Mouse (Mus musculus): Measurements from ENCODE around the gene Tra2a.

Tra2a gene

DNA sequence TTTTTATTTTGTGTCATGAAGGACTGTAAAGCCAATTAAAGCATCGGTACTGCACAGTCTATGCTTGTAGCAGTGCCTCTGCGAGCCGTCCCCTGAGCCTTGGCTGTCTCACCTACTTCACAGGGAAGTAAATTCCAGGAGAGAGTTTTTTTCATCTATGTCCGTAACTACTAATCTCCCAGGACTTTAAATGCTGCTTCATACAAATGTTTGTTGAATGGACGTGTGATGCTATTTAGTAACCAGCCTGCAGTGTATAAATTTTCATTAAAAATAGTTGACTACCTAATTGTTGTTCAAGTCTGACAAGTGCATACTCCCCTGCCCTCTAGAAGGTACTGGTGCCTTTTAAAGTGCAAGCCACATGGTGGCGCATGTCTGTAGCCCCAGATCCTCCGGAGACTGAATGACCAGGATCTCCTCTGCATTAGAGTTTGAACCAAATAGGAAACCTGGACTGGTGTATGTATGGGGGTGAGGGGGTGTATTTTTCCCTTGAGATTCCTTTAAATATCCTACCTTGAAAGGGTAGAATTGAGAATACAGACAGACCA lies 35.6 kb downstream of the Tra2a start:
- peak; percentile 26 for DNase-seq

DNA sequence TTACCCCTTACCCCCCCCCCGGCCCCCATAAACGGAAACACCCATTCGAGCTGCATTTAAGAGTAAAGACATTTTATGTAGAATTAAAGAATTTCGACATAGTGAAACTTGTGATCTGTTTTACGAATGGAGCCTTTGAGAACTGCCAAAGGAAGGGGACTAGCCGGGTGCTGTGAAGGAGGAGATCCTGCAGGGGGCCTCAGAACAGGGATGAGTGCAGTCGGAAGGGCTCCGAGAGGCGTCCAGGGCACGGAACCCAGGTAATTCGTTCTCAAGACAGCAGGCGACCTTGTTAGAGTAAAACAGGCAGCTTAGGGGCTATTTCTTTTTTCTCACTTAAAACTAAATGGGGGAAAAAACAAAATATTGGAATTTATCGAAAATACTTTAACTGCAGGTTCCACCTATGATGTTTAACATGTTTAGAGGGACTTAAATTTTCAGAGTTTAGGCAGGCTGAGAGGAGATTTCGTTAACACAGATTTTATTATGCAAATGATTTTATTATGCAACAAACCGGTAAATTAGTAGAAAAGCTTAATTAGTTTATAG lies 36.6 kb downstream of the Tra2a start:
- no peak for DNase-seq

DNA sequence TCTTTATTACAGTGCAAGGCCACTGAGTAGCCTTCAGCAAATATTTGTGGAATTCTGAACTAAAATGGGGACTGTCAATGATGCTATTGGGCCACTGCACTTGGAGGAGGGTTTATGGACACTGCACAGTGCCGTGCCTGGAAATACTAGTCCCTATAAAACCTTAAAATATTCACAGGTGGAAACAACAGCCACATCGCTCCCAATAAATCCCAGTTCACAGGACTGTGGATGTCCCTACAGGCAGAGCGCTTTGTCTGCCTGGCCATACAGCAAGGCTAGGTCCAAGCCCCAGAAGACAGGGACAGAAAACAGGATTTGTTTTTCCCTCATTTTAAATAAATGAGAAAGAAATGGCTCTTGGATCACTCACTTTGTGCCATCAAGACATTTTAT lies 38.1 kb downstream of the Tra2a start:
- DNase-seq: no peak

DNA sequence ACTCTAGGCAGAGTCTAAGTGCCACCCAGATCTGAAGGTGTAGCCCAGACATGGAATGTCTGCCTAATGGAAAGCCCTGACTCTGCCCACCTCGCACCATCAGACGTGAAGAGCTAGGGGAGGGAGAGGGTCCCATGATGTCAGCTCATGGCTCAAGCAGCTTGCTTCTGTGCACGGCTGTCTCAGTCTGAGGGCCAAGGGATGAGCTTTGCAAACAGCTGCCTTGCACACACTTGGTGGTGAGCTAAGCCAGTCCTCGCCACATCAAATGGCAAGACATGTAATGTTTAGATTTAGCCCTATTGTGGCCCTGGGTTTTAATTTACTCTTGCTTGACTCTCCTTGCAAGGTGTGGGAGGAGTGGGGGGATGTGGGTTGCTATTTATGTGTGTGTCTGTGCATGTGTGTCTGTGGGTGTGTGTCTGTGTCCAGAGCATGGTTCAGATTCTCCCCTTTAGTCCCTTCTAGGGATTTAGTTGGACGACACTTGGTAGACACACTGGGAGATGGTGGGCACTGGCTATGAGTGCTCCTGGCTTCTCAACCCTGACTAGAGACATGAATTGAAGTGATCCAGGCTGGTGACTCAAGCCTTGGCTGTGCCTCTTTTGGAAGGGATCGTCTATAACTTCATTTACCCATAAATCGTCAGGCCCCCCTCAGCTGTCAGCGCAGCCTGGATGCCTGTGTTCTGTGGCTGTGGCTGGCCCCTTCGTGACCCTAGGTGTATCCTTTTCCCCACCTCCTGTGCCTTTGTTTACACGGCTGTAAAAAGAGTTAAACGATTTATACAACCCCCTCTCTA lies 38.7 kb downstream of the Tra2a start:
- DNase-seq: no peak

DNA sequence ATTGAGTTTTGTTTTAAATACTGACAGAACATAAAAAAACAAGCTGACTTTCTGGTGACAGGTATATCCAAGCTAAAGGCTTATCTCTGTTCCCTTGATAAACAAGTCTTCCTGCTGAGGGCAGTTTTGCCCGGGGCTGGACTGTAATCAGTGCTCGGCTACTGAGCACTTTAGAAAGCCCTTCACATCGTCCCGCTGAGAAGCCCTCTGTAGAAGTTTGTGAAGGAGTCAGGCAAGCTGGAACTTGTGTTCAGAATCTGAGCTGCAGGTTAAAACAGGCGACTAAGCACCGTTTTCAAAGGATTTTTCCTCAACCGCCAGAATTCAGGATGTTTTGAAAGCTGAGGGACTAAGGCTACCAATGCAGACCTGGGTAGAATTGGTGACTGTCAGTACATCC lies 41.9 kb downstream of the Tra2a start:
- no peak for DNase-seq

DNA sequence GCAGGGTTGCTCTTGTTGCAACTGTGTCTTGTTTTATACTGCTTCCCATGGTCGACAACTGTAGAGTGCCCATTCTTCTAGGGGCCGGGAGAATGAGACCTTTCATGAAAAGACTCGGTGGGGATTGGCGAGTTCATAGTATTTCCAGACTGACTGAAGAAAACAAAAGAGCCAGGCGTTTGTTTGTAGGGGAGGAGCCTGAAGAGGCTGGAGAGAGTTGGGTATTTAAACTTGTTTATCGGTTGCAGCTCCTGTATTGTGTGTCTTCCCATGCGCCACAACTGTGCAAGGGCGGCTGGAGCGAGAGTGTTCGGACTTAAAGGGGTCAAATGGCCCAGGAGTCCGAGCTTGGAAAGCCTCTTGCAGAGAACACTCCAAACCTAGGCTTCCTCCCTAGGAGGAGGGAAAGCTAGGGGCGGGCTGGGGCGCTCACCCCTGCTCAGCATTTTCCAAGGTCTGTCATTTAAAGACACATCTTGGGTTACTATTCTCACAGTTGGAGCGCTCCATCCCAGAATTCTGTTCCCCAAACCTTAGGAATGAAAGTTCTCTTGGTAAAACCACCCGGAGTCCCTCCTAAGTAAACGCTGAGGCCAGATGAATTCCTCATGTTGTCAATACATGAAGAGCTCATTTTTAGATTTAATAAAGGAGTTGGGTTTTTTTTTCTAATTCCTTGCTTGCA lies 43.8 kb downstream of the Tra2a start:
- no peak for DNase-seq

DNA sequence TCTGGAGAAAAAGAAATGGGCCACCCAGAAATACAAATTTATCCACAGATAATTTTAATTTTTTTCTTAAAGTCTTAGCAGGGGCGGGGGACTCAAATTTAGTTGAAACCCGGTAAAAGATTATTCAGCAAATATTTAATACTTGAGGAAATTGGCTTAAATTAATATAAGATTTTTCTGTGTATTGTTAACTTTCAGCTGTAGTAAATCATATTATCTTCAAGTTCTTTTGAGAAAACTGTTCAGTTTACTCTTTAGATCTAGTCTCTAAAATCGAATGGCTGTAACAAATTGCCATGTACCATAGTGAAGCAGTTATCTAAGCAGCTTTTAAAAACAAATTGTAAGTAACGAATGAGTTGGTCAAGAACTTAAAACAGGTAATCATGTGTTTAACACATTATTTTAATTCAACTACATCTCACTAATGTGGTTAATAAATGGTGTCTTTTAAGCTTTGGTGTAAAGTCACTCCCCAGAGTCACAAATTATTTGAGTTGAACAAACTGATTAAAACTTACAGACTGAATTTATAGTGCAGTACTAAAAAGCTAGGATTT lies 44.8 kb downstream of the Tra2a start:
- DNase-seq: no peak

DNA sequence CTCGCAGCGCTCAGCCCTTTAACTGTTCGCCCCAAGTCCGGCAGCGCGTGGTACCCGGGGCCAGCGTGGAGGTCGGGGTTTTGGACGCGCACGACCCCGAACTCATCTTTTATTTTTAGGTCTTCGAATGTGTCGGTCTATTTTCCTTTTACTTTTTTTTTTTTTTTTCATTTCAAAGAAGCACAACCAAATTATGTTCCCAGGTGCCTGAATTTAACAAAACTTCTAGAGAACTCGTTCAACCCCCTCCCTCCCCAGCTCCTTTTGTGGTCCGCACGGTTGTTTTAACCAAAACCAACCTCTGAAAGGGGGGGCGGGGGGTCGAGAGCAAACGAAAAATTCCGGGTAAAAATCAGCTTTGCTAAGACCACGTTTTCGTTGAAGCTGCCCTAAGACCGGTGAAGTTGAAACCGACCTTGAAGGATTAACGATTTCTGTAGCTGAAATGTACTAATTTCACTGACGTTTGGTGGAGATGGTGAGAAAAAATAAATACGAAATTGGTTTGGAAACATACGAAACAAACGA lies 45.5 kb downstream of the Tra2a start:
- no peak for DNase-seq

DNA sequence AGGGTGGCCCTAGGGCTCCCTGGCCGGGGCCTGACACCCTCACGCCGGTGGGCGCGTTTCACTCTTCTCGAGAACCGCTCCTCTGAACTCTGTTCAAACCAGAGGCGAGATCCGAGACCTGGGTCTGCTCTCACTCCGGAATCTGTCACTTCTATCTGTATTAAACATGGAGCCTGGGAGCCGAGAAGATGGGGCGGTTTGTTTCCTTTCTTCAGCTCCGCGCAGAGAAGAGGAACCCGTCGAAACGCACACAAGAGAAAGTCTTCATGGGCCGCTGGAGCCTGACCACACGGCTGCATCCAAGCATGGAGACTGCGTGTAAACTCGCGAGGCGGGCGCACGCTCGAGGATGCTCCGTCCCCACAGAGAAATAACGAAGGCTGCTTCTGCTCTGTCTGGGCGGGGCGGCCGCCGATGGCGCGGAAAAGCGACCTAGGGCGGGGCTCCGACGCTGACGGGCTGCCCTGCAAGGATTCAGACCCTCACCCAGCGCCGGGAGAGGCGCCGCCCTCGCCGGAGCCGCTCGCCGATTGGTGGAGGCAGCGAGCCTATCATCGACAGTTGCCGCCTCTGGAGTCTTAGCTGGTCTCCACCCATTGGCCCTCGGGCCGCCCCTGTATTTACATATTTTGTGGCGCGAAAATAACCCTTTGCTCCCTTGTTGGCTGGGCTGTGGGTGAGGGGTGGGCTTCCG lies 46.1 kb downstream of the Tra2a start:
- peak; percentile 25 for DNase-seq

DNA sequence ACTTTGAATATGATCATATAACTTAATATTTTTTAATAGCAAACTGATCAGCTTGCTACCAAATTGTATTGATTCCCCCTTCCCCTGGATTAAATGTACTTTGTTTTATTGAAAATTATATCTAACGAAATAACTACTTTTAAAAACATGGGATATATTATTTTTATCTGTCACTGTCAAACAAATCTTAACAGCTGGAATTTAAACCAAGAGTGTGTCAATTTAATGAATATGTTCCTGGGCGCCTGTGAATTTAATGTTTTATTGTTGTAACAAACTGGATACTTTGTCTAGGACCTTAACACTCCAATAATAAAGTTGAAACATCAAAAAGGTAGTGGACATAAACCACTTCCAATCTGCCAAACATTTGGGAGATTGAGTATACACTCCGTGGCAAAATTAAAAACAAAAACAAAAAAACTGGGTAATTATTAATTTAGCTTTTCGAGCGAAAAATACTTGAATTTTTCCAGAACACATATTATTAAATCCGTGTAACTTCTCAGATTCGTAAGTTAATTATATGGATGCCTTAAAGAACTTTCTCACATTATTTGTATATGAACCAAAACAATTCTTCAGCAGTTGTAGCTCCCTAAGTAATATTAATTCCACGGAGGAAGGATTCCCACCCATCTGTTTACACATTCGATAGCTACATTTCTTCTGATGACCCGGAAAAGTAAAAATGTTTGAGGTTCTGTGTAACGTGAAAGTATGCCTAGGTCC lies 46.9 kb downstream of the Tra2a start:
- no peak for DNase-seq

DNA sequence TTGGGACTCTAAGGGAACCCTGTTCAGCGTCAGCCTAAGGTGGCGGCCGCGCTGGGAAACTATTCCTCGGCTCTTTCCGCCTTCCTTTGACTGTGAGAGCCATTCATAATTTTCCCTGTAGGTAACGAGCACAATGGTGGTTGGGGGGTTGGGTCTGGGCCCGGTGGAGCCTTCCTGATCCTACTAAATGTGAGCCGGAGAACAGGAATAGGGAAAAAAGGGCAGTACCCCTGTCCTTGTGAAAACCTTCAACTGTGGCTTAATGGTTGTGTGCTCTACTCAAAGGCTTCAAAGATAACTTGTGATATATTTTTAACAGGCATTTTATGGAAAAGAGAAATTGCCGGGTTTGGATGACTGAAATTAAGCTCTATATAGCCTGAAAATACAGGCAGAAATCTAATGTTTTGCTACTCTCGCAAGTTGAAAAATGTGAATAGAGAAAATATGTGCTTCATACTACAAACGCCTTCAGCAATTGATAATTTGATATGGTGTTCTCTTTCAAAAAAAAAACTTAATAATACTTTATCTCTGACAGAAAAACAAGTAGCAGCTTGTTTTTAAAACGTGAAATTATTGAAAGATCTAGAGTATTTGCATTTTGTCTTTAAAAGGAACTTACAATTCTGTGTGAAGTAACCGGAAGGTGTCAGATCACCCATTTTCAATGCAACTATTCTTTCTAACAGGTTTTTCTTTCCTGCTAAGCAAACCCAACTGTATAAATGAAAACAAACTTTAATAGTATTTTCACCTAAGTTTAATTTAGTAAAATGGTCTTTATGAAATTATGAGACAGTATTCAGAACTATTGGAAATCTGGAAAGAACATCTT lies 47.9 kb downstream of the Tra2a start:
- DNase-seq: no peak

DNA sequence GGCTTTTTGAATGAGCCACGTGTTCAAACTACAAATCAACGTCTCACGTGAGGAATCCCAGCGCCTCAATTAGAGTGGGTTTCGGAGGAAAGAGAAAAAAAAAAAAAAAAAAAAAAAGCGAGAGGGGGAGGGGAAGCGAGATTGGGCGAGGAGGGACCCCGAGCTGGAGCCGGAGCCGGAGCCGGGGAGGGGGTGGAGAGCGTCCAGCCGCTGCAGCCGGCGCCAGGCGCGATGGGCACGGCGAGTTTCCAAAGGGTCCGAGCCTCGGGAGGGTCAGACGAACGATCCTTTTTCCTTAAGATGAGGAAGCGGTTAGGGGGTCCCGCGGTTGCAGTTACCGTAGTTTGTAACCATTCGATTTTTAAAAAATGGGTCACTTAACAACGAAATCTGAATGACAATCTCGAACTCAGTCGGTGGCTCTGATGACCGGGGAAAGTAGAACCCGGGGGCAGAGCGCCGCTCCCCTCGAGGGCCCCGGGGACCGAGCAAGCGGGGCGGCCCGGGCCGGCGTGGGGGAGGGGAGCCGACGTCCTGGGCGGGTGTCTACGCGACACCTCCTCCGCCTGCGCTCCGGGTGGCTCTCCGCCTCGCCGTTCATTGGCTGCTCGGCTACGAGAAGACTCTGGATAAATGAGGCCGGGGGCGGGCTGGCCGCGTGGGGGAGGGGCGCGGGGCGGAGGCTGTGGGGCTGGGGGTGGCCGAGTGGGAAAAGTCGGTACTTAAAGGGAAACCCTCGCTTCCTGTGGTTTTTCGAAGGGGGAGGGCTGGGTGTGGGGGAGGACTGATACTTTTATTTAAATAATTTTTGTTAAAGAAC lies 48.7 kb downstream of the Tra2a start, which contains the start of gene Igf2bp3:
Igf2bp3 (minus strand) TSS at position 30 of the 820 bp plus-strand sequence.
- peak; percentile 31 for DNase-seq

DNA sequence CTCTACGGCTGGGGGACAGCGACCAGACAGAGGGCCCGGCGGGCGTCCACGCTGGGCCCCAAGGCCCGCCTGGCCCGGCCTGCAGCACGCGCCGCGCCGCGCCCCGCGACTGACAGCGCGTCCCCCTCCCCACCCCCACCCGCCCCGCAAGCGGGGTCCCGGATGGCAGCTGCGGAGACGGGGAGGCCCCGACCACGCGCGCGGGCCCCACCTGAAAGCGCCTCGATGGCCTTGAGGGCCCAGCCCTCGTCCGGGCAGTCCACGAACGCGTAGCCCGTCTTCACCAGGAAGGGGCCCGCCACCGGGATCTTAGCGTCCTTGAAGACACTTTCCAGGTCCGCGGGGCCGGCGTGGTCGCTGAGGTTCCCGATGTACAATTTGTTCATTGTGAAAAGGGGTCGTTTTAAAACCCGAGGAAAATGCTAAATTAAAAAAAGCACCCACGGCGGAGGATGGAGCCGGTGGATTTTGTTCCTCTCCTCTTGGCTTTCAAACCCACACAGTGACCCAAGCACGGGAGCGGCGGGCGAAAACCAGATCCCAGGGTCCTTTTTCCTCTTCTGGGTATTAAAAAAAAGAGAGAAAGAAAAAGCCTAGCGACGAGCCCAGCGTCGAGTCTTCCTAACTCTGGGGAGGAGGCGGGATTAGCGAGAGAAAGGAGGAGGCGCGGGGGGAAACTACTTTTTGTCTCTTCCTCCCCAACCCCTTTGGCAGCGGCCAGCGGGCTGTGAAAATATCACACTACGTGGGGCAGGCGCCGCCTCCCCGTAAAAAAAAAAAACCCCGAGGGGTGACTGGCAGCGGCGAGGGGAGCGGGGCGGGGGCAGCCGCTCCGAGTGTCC lies 49.5 kb downstream of the Tra2a start:
- DNase-seq: peak; percentile 10

DNA sequence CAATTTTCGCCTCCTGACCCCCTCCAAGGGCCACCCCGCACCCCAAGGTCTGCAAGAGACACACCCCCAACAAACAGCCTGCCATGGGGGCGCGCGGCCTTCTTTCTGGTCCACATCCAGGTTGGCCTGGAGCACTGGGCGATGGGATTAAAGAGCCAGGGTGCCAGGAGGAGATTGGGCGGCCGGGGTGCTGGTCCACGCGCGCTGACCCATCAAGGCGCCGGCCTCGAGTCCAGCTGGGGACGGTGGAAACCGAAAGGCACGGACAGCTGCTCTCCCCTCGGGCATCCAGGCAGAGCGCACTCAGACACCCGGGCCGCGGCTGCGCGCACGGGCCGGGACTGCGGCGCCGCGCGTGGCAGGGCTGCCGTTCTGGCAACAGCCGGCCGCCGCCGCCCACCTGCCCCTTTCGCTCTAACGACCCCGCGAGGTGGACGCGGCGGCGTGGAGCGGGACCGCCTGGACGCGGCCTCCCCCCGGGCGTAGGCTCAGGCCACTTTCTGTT lies 50.2 kb downstream of the Tra2a start:
- DNase-seq: no peak

DNA sequence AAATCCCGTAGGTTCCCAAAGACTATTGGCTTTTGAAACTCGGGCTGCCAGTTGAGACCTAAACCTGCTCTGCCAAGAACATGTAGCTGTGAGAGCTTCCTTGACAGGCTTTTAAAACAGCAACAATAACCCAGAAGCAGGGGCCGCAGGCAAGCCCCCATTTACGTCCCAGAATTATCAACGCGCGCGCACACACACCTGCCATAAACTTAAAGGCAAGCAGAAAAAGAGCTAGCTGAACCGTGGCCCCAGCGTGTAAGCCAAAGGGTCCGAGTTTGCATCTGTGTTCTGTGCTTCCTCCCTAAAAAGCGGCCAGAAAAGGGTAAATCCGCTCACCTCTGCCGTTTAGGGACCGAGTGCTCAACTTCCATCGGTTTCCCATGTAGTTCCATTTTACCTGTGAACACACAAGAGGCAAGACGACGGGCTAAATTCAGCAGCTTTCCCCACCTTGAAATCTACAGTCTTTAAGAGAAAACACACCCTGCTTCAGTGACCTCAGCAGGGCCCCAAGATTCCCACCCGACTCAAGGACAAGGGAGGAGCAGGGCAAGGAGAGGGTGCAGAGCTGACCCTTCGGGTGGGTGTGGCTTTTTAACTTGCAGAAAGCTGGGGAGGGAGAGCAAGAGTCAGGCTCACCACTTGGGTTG lies 50.8 kb downstream of the Tra2a start:
- DNase-seq: no peak

DNA sequence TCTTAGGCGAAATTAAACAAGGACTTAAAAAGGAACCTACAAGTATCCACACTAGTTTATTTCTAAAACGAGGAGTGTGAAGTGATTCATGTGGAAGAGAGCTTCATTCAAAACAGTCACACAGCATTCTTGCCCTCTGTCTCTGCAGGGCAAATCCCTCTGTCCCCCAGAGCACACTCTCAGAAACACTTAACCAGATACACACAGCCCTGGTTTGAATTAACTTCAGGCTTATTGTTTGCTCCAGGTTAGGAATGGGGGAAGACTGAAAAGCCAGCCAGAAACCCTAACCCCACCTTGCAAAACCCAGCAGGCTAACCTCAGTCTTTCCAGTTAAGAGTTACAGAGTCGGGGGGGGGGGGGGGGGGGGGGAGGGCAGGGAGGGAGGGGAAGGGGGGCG lies 51.7 kb downstream of the Tra2a start:
- no peak for DNase-seq

DNA sequence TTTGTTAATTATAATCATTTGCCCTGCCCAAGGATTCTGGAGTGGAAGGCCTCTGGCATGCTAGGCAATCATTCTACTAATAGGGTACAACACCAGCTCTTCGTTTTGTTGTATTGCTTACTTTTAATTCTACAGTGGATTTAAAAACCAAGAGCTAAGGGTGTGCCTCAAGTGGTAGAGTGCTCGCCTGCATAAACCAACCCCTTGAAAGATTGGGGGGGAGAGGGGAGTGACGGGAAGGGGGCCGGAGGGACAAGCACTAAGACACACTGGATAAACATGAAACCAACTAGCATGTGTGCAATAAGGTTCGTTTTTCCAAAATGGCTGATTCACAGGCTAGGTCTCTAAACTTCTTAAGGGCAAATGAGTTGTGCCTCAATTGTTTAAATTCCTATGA lies 52.2 kb downstream of the Tra2a start:
- DNase-seq: no peak

All from right cerebral cortex, postnatal 14 days (tissue).